Mouse (Mus musculus) urinary bladder, adult 2 months (tissue): Measurements from ENCODE around the gene Nrn1l. TPM values are rescaled to one million over a fixed set of nuclear protein-coding genes. Genes with fewer than 3 reads are reported as not detected.

ENCODE experiments used
- DNase-seq: peaks from one replicate; pipeline ENCODE4 v3.0.0; 2022; ENCODE audit warnings: low spot score
- polyA plus RNA-seq: library from polyadenylated mRNA; depleted of rRNA; stranded (reverse); fragments of >200 nt; gene quantifications from 2 replicates; pipeline ENCODE4 v1.2.3, GENCODE M21; 2012

The Nrn1l gene
- polyA plus RNA-seq, 1 experiment = 2.0 TPM

DNA sequence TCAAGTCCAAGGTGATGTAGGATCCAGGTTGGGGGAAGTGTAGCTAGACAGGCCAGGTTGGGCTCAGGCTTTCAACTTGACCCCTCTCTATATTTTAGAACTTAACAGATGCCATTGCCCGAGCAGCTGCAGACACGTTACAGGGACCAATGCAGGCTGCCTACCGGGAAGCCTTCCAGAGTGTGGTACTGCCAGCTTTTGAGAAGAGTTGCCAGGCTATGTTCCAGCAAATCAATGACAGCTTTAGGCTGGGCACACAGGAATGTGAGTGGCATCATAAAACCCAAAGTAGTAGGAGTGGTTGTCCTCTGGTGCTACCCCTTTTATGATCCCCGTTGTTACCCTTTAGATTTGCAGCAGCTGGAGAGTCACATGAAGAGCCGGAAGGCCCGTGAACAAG lies 2.5 kb upstream of the Nrn1l start:
- DNase-seq = no peak

DNA sequence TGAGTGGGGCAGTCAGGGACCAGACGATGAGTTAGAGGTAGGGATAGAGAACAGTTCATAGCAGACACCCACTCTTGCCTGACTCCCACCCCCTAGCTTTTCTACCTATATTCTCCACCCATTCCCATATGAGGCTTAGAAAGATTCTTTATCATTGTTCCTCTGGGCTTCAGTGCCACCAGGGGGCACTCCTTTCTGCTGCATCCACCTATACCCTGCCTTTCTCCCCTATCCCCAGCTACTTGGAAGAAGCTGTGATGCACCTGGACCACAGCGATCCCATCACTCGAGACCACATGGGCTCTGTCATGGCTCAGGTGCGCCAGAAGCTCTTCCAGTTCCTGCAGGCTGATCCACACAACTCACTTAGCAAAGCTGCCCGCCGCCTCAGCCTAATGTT lies 935 bp upstream of the Nrn1l start:
- DNase-seq = no peak

DNA sequence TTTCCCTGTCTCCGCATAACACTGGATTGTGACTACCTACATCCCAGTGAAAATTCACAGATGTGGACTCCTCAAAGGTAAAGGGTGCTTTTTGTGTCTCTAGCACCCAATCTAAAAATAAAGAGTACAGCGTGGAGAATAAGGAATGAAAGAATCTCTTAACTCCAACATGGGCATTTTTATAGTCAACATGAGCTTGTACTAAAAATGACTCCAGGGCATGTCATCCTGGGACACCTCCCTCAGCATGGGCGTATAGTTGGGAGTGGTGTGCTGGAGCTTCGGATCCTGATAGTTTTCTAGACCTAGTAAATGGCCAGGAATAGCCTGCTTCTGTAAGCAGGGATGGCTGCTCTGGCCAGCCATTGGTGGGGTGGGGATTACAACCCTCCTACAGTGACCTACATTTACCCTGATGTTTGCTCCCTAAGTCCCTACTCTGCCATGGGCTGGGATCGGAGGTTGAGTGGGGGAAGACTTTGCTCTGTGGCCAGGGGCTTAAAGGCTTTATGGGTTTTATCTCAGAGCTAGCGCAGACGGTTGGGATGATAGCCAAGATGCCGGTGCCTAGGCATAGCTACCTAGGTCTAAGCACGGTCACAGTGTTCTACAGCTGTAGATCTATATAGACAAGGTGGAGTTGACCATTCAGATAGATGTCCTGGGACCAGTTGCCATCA lies 4.6 kb downstream of the Nrn1l start:
- no peak for DNase-seq

DNA sequence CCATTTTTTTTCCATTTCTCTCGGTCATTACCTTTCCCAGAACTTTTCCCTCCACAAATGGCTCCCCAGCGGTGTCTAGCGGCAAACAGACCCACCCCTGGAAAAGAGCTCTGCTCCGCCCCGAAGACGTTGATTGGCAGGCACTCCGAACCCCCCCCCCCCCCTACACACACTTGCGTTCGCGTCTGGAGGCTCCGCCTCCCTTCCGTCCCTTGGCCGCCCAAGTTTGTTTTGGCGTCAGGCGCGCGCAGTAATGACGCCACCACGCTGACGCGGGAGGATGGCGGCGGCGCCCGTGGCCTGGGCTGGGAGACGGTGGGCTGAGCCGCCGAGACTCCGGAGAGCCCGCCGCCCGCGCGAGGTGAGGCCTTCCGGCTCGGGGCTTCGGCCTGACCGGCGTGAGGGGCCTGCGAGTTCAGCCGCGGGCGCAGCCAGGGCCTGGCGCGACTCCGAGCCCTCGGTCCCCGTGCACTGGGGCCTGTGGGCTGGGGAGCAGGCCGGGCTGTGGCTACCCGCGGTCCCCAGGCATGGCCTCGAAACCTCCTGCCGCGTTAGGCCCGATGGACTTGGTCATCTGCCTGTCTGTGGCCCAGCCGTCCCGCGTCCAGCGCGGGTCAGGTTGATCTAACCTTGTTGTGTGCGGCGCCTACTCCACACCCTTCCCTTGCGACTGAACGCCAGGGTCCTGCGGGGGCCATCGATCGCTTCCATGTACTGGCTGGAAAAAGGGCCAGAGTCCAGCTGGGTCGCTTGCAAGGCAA lies 7.0 kb downstream of the Nrn1l start, which contains the start of gene Pskh1:
Gene Pskh1, plus strand, starts transcription at position 262 of the 761 bp plus-strand sequence.
- peak; percentile 96 for DNase-seq

DNA sequence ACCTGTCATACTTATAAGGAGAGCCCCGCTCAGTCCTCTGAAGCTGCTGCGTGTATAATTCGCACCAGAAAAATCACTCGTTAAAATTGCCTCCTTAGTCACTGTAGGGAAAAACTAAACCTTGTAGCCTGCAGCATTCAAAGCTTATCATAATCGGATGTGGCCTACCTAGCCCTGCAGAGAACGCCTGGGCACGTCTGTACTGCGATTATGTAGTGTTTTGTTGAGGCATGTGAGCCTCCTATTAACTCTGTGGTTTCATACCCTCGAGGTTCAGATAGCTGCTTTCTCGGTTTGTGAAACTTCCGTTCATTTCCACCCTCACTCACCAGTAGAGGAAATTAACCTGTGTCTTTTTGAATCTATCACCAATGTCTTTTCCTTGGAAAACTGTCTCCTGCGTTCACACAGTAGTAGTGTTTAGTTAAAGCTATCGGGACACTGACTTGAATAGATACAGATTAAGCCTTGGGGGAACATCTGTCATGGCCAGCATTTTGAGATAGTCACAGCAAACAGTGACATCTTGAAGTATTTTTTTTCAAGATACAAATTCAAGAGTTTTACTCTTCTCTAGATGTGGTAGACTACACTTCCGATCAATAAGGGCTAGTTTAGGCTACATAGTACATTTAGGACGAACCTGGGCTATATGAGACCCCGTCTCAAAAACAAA lies 7.7 kb downstream of the Nrn1l start:
- no peak for DNase-seq

DNA sequence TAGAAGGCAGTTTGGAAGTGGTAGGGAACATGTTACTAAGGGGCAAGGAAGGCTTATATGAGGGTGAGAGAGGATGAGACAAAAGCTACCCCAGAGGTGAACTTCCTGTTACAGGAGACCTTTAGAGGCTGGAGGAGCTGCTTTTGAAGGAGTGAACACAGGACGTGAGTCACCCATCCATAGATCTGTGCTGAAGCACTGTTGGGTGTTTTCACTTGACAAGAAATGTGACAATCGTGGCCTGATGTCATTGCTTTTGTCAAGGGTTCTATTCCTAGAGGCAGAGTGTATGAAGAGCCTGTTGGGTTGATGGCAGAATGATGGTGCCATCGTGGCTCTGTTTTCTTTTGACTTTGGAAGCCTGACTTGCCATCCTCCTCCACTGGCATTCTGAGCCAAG lies 26.0 kb downstream of the Nrn1l start:
- no peak for DNase-seq

DNA sequence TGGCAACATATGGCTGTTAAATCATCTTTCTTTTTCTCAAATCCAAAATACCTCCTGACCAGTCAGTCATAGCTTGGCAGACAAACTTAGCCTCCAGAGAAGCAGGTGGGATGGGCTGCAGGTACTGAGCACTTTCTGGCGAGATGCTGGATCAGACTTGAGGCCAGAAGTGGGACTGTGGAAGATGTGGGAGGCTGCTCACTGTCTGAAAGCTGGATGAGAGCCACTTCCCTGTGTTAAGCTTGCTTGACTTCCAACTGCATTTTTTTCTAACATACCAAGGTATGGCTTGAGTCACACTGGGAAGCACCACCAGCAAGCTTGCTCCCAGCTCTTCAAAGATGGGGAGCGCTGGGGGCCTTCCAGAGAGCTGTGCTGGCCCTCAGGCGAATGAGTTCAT lies 31.8 kb downstream of the Nrn1l start:
- DNase-seq = no peak

DNA sequence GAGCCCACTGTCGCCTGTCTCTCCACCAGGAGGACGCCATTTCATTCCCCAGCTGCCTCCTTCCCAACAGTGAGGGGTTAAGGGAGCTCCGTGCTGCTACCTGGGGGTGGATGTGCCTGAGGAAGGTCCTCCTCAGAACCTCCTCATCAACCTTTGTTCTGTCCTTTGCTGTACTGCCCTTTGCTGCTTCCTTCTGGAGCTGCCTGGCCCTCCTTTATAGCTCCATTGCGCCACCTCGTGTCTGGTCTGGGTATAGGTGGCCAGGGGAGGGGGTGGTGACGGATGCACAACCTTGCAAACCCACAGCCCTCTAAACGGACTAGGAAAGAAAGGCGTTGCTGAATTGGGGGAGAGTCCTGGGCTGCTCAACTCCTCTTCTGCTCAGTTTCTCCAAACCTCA lies 37.2 kb downstream of the Nrn1l start:
- DNase-seq = peak; percentile 81

DNA sequence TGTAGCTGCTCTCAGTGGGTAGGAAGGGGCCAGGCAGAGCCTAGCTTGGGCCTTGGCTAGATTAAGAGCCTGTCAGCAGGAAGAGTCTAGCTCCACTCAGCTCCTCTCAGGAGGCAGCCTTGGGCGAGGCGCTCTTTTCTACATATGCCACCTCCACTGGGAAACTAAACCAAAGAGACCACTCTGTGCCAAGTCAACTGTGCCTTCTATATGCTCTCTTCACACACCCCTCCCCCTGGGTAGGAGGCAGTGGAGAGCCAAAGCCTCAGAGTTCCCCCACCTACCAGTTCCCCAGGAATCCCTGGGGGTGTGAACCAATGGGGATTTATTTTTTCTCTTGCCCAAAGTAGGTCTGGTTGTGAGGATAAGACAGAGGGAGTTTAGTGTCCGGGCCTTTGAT lies 37.9 kb downstream of the Nrn1l start:
- DNase-seq = no peak

DNA sequence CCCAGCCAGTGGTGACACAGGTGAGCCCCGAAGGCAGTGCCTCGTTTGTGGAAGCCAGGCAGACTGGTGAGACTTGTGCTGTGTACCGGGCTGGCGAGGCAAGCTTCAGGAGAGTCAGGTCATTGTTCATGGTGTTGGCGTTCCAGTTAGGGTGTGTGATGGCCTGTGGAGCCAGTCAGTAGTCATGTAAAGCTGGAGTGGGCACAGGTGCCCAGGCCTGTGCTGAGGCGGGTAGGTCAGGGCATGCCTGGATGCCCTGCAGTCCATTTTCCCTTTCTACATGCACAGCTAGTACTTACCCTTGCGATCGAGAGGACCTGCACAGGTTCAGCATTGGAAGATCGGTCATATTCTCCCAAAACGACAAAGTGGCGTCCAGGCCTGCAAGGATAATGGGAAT lies 39.2 kb downstream of the Nrn1l start:
- no peak for DNase-seq

DNA sequence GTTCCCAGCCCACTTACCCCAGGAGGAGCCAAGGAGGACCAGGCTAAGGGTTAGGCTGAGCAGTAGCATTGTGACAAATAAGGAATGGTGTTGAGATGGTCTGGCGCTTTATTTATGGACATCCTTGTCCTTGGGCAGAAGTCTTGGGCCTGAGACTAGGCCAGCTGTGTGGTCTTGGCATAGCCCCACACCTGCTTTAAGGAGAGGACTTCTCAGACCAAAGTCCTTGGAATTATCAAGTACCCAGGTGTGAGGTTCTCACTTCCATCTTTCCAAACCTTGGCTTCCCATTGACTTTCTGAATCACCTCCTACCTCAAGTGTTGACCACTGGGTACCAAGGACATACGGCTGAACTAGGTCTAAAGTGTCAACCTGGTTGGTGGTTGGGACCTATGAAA lies 40.4 kb downstream of the Nrn1l start, which contains the start of gene Ctrl:
Gene Ctrl, minus strand, starts transcription at position 101 of the 400 bp plus-strand sequence.
- no peak for DNase-seq

DNA sequence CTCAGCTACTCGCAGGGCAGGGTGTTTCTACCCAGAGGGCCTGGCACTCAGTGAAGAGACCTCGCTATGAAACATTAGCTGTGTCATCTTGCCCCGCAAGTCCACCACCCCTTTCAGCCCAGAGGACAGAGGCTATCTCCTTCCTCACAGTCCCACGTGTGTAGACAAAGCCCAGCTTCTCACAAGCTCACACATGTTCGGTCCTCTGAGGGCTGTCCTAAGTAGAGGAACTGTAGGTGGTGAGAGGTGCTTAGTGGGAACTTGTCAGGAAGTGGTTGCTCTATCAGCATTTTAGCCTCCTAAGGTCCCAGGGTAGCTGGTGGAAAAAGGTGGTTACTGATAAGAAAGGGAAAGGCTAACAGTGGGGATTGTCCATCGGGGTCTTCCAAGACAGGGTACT lies 41.7 kb downstream of the Nrn1l start:
- no peak for DNase-seq

DNA sequence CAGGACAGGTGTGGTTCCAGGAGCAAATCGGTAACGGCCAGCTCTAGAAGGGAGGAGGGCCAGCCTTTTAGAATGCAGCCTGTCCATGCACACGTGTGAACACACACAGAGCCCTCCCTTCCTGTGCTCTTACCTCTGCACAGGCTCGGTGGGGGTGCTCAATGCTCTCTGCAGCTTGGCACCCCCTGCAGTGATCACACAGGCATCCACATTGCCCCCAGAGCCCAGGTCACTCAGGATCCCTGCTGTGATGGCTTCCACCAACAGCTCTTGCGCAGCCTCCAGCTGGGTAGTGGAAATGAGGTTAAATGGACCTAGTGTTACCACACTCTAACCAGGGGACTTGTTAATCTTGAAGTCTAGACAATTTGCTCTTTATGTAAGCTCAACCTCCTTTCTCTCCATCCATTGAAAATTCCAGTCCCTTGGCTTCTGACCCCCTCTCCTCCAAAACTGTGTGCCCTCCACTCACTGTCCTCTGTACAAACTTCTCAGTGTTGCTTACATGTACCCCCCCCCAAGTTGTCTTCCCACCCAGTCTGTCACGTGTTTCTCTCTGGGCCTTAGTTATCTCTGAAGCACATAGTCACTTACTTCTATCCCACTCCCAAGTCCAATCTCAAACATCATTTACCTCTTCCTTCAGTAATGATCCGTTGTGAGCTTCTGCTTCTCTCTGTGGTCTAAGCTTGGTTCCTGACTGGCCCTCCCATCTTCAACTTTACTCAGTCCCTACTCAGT lies 42.7 kb downstream of the Nrn1l start:
- DNase-seq = no peak

DNA sequence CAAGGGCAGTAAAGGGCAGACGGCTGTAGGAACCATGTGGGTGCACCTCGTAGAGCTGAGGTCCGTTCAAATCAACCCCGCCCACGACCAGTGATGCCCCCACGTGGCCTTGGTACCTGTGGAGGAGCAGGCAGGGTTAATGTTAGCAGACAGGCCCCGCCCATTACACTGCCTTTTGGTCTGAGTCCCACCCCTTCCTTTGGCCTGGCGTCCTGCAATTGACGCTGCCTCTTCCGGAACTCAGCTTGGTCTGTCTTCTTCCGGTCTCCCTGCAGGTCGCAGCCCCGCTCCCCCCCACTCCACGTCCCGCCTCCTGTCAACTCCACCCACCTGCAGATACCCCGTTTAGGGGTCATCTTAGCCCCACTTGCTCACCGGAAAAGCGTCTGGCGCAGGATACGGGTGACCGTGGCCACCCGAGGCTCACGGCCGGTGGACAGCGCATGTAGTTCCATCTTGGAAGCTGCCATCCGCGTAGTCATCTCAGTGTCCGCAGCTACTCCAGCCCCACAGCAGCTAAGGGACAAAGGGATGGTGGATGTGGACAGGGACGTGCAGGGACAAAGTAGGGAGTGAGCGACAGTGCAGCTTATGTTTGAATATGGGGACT lies 43.6 kb downstream of the Nrn1l start:
- DNase-seq = peak; percentile 78

DNA sequence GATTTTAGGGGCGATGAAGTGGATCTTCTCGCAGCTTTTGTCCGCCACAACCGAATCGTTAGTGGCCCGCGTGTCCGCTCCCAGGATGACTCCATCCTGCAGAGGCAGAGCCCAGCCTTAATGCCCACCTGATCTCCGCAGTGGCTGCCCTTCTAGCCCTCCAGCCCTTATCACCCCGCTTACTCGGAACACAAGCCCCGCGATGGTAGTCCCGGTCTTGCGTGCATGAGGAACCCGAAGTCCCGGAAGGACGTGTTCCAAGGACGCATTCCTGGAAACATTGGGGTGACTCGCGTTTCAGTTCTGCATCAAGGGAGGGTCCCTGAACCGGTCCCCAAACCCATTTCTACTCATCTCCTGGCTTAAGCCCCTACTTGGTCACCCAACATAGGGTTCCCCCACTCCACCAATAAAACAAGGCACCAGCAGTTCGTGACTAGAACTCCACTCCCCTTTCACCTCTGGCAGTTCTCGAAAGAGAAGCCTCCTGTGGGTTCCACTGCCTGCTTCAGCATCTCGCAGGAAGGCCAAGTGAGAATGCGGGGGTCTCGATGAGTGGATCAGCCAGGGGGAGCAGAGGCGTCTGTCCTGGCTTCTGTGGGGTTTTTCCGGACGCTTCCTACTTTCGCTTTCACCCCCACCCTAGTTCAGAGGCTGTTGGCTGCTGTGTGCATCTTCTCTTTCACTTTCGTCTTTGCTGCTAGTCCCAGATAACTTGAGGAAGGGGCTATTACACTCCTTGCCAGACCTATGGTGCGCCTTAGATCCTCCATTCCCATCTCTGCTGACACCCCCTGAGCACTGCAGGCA lies 44.3 kb downstream of the Nrn1l start:
- DNase-seq = peak; percentile 51

DNA sequence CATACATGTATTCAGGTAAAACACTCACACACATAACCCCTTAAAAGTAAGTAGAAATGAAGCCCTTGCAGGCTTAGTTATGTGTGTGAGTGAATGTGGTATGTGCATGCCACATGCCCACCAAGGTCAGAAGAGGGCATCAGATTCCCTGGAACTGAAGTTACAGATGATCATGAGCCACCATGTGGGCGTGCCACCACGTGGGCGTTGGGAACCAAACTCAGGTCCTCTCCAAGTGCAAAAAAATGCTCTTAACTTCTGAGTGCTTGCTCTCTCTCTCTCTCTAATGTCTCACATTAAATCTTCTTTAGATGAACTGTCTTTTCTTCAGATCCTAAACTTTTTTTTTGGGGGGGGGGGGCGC lies 44.9 kb downstream of the Nrn1l start, which contains the start of gene Psmb10:
Gene Psmb10, minus strand, starts transcription at position 139 of the 364 bp plus-strand sequence.
- no peak for DNase-seq

DNA sequence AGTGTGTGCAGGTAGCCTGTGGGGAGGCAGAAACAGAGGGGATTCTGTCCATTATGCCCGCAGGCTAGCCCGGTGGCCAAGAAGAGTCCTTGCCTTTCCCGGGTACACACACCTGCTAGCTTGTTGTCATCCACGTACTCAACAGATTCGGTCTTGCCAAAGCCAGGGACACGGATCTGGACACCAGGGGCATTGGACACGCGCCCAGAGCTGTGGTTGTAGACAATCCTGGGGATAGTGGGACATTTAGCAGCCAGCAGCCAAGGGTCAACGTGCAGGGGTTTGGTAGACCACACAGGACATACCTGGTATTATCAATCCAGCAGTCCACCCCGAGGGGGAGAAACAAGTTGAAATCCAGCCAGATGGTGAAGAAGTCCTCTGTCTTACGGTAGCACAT lies 48.7 kb downstream of the Nrn1l start:
- DNase-seq = no peak

DNA sequence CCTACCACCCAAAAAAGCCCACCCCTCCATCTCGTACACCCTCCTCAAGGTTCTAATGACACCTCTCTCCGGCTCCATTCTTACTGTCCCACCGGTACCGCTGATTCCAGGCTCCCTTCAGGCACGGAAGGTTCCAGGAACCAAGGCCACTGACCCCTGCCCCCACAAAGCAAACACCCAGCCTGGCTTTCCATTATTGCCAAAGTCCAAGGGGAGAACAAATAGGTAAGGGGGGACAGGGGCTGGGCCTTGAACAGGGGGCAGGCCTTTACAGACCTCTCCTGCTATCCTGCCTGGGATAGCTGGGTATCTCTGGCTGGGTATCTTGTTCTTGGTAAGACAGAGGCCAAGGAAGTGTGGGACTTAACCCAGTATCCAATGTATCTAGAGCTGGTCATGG lies 49.2 kb downstream of the Nrn1l start:
- no peak for DNase-seq

DNA sequence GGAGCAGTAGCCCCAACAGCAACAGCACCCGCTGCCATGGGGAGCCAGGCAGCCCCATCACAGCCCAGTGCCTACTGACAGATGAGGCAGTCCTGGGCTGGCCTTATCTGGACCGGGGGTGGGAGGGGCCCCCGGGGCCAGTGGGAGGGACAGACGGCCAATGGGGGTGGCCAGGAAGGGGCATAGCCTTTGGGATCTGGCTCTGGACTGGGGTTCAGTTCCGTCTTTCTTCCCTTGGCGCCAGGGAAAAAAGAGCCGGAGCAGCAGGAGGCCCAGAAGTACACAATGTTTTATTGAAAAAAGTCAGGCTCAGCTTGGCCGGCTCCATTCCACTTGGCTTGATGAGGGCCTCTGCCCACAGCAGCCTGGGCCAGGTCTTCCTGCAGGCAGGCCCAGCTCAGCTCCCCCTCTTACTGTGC lies 50.0 kb downstream of the Nrn1l start, which contains the start of gene Lcat:
Gene Lcat, minus strand, starts transcription at position 62 of the 419 bp plus-strand sequence.
- no peak for DNase-seq
